Mouse (Mus musculus) B cell, adult 2 months (primary cell): Measurements from ENCODE around the gene Col15a1.

Experiments
- DNase-seq, 2 experiments: peaks; one replicate each; pipeline ENCODE4 v3.0.0; 2022

The Col15a1 gene

DNA sequence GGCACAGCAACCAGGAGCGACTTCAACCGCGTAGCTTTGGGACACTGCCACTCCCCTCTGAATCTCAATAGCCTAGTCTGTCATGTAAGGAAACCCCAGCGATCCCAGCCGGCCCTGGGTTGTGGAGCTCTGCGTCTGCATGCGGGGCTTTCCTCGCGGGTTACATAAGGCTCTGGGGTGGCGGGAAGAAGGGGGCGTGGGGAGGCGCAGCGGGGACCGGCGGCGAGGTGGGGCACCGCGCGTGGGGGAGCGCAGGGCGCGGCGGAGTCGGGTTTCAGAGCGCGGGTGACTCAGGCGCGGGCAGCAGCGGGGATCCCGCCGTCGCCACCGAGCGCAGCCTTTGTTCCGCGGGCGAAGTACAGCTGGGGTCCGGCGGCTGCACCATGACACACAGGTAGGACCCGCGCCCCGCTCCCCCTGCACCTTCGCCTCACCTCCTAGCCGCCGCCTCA, at the start of gene Col15a1:
Col15a1 (plus strand) TSS at position 193 of the 452 bp plus-strand sequence.
- DNase-seq: no peak

DNA sequence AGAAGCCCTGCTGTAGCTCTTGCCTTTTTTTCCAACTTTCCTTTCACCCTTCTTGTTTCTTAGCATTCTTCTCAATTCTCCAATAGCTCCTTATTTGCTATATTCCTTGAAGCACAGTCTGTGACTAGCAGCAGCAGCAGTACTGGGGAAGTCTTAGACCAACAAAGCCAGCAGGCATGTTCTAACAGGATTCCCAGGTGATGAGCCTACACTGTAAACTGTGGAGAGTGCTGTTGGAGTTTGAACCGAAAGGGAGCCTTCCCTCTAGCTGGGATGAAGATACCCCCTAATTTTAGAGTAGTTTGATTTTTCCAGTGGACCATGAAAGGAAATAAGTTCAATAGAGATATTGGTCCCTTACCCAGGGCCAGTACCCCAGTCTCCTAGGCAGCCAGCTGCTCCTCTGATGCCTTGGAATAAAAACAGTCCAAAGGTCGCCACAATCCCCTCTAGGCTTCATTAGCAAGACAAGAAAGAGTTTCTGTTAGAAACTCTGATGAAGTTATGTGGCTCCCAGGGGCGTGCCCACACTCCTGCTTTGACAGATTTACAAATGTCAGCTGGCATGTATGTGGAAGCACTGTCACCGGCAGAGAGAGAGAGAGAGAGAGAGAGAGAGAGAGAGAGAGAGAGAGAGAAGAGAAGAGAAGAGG, 46.7 kb upstream of the Col15a1 start:
- DNase-seq: no peak

DNA sequence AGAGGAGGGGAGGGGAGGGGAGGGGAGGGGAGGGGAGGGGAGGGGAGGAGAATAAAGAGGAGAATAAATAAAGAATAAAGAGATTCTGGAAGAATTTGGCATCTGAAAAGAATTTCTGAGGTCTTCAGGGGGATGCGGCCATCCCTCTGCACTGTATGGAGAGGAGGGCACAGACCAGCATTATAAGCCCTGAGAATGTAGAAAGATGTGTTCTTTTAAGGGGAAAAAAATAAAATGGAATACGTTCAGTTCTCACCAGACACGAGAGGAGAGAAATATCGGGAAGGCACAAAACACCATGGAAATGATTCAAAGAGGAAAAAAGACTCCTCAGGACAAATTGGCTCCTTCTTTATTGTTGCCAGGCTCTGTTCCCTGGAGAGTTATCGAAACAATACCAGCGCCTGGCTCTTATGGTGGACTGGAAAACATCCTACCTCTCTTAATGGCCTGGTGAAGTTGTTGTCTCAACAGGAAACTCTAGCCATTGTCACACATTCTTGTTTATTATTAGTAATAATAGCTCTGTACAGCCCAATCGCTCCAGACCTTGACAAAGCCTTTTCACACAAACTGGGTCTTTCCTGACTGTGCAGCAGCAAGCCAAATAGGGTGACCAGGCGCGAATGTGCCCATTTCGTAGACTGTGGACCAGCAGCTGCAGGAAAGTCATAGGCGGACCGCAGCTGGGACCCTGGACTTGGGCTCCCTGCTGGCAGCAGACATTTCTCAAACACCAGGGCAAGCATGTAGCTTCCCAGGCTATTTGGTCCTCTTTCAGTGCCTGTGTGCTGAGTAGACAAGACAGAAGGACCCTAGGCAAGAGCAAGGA, 46.0 kb upstream of the Col15a1 start:
- DNase-seq: no peak

- DNase-seq: no peak
These were observed 35.6 kb upstream of the Col15a1 start for GRCm38 (mm10) chr4:47172314-47172713.

DNA sequence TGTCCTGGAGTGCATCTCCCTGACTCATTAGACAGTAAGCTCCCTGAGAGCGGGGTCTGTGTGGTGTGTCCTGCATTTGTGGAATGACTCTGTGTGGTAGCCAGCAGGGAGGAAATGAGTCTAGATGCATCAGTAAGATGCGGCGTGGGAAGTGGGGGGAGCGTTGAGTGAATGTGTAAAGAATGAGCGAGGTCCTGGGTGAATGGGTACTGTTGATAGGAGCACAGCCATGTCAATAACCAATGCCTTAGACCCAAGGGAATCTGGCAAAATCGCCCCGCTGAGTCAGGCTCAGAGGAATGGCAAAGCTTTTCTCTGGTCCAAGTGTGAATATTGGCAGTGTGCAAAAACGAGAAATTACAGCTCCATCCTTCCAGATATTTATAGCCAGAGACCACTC, 30.9 kb upstream of the Col15a1 start:
- DNase-seq: no peak

DNA sequence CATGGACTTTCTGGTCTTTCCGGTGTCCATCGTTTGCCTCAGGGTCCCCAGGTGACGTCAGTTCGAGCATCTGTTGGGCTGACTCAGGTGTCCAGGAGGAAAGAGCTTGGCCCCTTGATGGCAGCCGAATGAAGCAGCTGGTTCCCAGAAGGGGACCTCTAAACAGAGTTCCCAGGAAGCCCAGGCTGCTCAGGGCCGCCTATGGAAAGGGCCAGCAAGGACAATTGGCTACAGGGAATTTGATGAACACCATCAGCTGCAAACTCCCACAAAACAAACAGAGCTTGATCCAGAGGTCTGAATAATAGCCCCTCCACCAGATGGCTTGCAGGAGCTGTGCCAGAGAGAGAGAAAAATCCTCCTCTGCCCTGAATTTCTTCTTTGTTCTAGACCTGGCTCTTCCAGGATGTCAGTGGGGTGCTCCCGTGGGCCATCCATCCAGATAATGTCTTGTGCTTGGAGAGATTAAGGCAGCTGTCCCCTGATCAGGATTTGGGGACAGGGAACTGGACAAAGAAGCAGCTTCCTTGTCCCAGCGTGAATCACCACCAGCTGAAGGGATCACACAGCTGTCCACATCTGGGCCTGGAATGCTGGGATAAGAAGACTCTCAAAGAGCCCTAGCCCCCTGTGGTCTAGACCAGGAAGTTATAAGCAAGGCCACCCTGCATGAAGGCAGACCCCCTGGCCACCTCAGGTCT, 29.6 kb upstream of the Col15a1 start:
- no peak for DNase-seq

DNA sequence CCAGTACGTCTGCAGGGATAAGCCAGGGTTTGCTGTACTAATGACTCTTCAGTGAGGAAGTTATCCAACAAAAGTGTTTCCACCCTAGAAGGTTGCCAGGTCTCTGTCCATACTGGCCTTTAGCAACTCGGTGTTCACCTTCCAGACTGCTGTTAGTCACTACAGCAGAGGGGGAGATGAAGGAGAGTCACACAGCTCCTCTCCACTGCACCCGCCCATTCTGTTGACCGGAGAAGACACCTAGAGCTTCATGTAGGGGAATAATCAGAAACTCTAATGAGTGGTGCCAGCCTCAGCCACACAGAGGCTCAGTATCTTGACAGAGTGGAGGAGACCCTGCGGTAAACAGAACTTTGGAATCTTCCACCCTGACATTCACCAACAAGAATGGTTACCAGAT, 28.4 kb upstream of the Col15a1 start:
- DNase-seq: no peak

GRCm38 (mm10) chr4:47184058-47184661, 23.8 kb upstream of the Col15a1 start:
- no peak for DNase-seq

- DNase-seq: no peak
These were observed 21.4 kb upstream of the Col15a1 start for GRCm38 (mm10) chr4:47186514-47186913.

DNA sequence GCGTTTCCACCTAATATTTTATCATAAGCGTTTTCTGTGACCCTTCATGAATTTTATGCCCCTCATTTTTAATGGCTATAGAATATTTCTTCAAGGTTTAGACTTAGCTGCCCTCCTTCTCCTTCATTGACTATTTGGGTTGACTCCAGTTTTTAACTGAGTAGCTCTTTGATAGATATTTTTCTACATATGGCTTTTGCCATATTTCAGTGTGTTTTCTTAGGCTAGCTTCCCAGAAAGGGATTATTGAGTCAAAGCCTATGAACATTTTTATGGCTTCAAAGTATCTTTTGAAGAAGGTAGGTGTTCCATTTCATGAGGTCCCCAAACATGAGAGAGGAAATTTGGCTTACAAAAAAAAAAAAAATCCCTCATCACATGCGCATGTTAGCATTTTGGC, 11.8 kb upstream of the Col15a1 start:
- DNase-seq: no peak

- DNase-seq: no peak
These were observed 4.3 kb upstream of the Col15a1 start for GRCm38 (mm10) chr4:47203643-47204042.

GRCm38 (mm10) chr4:47205846-47206245, 2.1 kb upstream of the Col15a1 start:
- no peak for DNase-seq

DNA sequence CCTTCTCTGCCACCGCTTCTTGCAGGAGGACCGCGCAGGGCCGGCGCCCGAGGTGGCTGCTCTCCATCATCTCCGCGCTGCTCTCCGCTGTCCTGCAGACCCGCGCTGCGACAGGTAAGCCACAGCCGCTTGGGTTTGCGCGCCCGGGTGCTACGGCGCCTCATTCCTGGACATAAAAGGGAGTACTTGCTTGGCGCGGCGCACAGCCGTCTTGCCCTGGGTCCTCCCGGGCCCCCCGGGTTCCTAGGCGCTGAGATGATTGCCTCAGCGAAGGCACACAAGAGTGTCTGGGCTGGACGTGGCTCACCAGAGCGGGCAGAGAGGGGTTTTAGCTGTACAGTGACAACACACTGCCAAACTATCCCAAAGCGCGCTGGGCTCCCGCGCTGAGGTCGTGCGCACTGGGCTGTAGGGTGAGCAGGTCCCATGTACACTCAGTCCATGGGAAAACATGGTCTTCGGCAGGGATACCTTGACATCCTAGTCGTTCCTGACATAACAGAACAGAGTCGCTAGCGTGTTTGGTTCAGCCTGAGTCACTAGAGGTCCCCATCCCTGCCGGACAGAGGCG, 545 bp downstream of the Col15a1 start:
- DNase-seq: no peak

- no peak for DNase-seq
These were observed 1.5 kb downstream of the Col15a1 start for GRCm38 (mm10) chr4:47209466-47209865.

DNA sequence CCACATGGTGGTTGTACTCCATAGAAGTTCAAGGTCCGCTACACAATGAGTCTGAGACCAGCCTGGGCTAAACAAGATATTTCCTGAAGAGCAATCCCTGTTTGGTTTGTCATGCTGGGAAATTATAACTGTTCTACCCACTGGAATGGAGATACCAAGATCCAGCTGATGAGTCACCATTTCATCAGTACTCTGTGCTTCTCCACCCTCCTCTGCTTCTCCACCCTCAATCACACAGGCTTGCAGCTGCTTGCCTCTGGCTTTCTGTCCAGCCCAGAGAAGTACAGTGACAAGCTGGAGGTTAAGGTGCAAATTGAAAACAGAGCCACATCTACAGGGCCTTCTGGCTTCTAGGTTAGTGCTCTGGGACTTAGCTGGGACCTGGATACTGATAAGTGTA, 10.9 kb downstream of the Col15a1 start:
- no peak for DNase-seq

- DNase-seq: no peak
These were observed 11.4 kb downstream of the Col15a1 start for GRCm38 (mm10) chr4:47219393-47219792.

GRCm38 (mm10) chr4:47220544-47220943, 12.6 kb downstream of the Col15a1 start:
- DNase-seq: no peak

GRCm38 (mm10) chr4:47222146-47222545, 14.2 kb downstream of the Col15a1 start:
- DNase-seq: no peak

GRCm38 (mm10) chr4:47225920-47226319, 18.0 kb downstream of the Col15a1 start:
- DNase-seq: no peak

DNA sequence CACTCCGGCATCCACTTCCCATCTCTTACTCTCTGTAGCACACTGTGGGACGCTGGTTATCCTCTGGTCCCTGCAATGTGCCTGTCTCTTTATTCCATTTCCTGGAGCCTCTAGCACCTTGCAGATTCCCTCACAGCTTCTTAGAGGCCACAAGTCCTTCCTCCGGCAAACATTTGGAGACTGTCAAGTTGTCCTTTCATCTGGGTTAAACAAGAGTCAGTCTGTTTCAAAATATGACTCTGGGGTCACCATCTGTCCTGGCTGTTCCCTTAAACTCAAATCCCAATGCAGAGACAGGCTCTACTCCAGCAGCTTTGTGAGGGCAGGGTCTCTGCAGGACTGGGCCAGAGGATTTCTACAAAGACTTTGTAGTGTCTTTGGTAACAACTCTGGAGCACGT, 19.1 kb downstream of the Col15a1 start:
- no peak for DNase-seq

GRCm38 (mm10) chr4:47227756-47228155, 19.8 kb downstream of the Col15a1 start:
- no peak for DNase-seq

DNA sequence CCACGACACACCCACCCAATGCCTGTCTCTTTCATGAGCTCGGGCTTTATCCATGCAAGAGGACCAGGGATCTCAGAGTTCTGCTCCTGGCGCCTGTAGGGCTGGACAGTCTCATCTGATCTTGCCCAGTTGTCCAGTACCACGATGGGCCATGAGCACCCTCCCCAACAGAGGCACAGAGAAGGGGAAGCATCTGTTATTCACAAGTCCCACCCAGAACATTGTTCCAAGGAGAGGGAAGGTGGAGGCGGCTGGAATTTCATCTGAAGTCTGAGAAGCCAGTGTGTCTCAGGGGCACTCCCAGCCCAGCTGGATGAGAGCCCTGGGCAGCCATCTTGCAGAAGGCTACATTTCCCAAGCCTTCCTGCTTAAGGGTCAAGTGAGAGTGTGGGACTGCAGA, 21.0 kb downstream of the Col15a1 start:
- no peak for DNase-seq

DNA sequence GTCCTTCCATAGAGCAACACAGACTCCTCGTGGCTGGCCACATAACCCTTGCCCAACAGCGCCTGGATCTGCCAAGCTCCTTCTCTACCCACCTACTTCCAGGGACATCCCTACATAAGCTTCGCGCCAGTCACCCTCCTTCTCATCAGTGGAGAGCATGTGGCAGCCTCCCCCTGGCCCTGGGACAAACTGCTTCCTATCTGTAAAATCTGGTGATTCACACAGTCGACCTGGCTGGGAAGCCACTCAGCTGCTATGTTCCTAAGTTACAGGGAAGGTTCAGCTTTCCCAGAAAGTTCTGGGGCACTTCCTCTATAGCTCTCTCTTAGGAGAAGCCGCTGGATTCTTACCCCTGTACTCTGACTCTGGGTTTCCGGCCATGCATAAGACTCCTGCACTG, 22.5 kb downstream of the Col15a1 start:
- no peak for DNase-seq
